Mouse (Mus musculus): ENCODE measurements at regions not wholly inside any gene's neighbourhood (a gene's known extent, or its start where the extent isn't known, plus 50 kb on each side); places are given as distances from the start of the nearest gene placed in this dataset.

DNA sequence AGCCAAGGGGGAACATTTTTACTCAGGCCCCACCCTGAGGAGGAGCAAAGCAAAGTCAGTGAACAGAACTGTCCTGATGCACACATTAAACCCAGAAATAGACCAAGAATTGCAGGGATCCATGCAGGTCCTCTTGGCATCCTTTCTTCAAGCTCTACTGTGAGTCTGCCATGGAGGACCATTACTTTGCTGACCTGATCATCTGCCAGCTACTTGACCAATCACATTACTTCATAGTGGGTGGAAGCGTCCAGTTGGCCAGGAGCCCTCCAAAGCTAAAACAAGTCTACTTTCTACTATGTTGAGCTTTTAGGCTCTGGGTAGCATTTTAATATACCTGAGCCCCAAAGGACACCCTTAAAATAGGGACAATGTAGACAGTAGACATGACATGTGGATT lies 98.6 kb upstream of the Lgalsl start:
- no peak for DNase-seq (ENCODE audit: low spot score)

DNA sequence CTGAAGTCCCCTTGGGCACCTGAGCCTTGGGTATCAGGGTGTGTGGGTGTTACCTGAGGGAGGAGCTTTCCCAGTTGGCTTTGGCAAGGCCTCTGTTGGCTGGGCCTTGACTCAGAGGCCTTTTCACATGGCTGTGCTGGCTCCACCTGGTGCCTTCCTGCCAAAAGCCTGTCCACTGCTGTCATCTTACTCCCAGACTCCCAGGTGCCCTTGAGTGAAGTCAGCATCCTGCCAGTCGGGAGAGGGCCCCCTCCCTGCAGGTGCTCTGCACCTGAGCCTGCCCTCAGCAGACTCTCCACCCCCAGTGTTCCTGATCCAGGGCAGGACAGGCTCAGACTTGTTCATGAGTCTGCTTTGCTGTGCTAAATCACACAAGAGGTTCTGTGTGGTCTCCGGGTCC lies 99.2 kb upstream of the Lgalsl start:
- DNase-seq (ENCODE audit: low spot score): no peak

DNA sequence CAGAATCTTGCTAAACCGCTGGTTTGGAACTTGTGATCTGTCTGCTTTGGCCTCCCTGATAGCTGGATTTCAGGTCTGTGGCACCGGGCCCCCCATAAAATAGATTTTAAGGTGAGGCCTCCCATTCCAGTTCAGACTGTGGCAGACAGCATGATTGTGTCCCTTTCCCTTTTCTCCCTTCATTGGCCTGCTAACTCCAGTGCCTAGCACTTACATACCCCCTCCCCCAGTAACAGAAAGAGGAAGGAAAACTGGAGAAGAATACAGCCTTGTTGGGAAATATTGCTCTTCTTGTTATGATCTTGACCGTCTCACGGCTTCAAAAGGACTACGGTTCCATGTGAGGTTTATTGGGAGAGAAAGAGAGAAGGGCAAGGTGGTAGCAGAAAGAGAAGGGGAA lies 99.7 kb upstream of the Lgalsl start:
- no peak for DNase-seq (ENCODE audit: low spot score)

DNA sequence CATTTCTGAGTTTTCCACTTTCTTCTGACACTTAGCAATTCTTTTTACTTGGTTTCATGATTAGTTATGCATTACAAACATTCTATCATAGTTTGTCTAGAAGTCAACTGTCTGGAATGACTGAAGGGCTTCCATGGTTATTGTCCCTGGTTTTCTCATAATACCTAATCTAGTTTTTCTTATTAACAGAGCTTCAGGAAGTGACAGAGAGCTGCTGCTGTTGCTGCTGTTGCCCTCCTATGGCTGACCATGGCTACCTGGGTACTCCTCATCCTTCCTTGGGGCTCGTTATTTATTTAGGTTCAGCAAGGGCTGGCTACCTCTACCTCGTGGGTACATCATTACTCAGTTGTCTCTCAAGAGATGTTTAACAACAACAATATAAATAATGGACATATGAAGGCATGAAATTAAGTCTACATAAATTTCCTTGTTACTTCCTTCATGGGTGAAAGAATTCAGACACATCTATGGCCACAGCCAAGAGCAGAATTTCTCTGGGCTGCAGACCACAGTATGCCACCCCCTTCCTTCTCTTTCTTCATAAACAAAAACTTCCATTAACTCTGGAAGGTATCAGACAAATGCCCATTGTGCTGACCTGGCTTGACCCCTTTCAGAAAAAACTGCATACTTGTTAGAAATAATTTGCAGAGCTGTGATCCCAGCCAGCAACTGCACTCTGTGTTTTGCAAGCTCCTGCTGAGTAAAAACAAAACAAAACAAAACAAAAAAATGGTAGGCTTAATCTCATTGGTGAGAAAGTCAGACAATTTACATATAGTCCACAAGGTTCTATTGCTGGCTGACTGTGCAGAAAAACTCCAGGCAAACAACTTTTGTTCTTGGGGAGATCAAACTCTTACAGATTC lies 103.6 kb upstream of the Lgalsl start:
- no peak for DNase-seq (ENCODE audit: low spot score)

DNA sequence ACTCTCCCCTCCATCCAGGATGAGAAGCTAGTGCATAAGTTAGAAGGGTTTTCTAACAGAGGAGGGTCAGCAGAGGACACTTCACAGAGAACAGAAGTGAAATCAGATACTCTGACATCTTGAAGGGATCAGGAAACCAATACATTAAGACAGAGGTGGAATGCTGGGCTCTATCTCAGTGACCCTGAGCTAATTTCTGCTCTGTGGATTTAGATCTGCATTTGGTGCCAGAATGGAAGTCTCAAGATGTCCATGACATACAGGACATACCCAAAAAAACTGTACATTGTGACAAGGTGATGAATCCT lies 104.2 kb upstream of the Lgalsl start:
- DNase-seq (ENCODE audit: low spot score): no peak

DNA sequence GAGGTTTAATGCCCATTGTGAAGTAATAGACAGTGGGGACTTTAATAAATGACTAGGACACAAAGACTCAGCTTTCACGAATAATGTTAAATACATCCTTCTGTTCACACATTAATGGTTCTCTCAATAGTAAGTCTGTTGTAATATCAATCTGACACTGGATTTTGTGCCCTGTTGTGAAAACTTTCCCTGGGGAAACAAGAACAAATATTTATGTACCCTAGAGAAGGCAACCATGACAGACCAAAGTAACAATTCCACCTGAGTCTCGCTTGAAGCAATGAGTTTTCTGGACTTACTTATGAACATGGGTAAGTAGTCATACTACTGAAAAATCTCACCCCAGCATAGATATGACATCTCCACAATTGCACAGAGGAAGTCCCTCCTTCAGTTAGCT lies 105.1 kb upstream of the Lgalsl start:
- DNase-seq (ENCODE audit: low spot score): no peak

DNA sequence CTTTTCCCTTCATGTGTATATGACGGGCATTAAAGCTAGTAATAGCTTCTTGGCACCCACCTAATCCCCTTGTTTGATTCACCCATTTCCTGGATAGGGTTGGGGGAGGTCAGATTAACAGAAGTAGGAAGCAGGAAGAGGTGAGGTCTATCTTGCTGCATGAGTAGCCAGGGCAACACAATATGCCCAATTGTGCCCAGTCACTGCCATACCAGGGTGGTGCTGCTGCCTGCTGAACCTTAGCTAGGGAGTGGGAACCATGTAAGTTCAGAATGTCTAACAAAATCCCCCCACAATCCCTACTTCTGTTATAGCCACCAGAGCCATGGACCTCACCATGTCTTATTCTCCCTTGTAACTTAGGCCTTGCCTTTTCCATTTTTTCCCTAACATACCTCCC lies 106.1 kb upstream of the Lgalsl start:
- no peak for DNase-seq (ENCODE audit: low spot score)

DNA sequence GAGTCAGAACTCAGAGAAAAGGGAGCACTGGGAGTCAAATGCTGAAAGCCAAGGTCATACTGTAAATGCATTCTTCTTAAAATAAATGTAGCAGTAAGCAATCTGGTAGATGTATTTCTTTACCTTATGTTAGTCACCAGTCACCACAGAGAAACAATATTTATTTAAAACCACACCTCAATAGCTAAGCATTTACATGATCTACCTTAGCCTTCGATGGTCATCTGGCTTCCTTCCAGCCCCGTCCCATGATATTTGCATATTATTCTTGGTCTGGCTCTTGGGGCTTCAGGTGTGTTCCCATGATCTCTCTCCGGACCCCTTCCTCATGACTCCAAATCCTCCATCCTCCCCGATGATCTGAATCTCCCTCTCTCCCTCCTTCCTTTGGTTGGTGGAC lies 107.1 kb upstream of the Lgalsl start:
- DNase-seq (ENCODE audit: low spot score): no peak

DNA sequence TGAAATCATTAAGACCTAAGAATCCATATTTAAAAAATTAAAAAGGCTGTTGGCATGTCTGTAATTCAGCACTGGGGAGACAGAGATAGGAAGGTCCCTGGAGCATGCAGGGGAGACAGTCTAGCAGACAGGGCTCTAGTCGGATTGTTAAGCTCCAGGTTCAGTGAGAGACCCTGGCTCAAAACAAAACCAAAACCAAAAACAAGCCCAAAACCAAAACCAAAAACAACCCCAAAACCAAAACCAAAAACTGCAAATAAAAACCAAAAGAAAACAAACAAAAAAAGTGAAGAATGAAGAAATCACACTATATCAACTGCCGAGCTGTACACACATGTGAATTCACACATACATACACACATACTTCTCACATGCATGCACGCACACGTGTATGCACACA lies 108.8 kb upstream of the Lgalsl start:
- no peak for DNase-seq (ENCODE audit: low spot score)

DNA sequence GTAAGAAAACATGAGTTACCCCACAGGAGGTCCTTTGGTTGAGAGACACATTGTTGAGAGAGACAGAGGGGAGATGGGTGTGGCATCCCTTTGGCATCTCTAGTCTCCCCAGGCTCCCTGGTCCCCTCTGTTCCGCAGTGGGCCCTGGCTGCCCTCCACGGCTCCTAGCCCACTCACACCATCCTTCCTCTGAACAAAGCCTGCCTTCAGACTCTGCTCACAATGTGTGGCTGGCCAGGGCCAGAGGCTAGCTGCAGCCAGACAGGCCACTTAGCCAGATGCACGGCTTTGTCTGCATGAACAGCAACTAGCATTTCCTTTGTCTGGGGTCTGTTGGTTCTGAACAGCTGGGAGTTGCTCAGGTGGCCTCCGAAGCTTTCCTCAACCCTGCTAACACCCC lies 110.7 kb upstream of the Lgalsl start:
- no peak for DNase-seq (ENCODE audit: low spot score)

DNA sequence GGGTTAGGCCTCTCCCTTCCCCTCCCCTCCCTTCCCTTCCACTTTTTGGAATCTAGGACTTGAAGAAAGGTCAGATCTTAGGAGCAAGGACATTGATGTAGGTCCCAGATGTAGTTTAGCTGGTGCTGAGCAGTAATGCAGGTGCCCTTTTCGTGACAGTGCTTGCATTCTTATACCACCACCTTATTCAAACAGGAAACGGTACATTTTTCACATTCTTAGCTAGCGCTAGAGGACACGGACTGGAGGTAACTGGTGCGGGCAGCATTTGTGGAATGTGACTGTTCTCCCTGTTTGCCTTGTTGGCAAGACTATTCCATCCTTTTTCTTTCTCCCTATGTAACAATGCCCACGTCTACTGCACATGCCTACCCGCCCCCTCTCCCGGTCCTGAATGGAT lies 124.7 kb upstream of the Lgalsl start:
- no peak for DNase-seq (ENCODE audit: low spot score)

DNA sequence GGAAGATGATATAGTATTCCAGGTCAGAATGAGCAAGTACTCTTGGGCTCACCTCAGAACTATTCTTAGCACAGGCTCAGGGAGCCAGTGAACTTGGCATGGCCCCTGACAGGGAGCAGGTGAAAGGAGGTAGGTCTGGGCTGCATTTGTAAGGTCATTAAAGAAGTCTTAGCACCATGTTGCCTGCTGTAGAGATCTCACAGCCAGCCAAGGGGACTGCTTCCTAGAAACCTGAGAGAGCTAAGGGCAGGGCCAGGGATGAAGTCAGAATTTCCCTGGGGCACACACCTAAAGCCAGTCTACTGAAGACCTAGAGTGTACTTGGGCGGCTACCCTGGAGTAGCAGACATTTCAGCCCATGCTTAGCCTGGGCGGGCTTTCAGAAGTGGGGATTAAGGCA lies 126.9 kb upstream of the Lgalsl start:
- DNase-seq (ENCODE audit: low spot score): no peak

DNA sequence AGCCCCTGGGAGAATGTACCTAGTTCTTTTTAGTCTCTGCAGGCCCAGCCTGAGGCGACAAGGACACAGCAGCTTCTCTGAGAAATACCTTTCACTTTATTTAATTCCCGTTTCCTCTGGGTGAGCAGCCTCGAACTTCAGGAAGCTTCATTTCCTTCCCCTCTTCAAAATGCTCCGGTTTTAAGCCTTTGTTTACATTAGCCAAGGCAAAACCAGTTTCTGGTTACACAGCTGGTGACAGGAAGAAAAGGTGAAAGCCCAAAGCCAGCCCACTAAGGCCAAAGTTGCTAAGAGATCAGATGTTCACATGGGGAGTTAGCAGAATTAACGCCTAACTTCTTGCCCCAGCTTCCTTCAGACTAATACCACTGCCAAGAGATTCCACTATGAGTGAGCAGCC lies 127.4 kb upstream of the Lgalsl start:
- DNase-seq (ENCODE audit: low spot score): no peak

DNA sequence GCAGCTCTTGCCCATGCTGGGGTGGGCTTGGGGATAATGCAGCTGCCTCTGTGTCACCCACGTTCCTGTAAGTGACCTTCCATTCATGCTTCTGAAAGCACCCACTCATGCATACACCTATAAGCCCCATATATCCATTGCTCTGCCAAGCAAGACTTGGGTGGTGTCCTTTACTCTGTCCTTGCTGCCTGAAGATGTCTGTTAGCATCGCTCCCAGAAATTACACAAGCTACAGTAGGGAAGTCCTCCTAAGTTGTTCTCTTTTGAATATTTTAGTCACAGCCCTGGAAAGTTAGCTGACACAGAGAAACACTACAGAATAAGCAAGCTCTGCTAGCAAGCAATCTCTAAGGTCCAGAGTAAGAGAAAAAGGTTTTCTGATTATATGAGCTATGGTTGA lies 129.2 kb upstream of the Lgalsl start:
- no peak for DNase-seq (ENCODE audit: low spot score)

DNA sequence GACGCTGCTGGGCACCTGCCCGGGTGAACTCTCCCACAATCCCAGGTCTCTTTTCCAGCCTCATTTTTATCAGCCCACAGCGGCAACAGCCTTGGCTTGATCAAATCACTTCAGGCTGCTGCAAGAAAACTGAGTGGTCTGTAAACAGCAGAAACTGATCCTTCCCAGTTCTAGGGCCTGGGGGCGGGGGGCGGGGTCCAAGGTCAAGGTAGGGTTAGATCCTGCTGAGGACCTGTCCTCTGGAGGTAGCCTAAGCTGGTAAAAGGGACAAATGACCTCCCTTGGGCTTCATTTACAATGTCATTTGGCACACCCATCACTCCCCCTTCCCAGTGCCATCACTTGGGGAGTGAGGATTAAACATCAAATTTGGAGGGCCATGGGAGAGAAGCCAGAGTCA lies 129.9 kb upstream of the Lgalsl start:
- DNase-seq (ENCODE audit: low spot score): no peak

DNA sequence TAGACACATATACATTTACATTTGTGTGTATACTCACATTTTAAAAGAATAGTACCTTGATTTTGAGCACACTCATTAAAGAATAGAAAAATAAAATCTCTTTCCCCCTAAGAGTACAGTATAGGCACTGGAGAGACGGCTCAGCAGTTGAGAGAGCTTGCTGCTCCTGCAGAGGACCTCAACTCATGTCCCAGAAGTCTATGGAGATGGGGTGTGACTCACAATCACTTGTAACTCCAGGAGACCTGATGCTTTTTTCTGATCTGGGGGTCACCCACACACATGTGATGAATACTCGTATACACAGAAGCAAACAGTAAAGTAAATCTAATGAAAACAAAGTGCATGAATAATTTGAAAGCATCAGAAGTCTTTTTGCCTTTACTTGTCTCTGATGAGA lies 129.5 kb upstream of the Peli1 start:
- no peak for DNase-seq (ENCODE audit: low spot score)

DNA sequence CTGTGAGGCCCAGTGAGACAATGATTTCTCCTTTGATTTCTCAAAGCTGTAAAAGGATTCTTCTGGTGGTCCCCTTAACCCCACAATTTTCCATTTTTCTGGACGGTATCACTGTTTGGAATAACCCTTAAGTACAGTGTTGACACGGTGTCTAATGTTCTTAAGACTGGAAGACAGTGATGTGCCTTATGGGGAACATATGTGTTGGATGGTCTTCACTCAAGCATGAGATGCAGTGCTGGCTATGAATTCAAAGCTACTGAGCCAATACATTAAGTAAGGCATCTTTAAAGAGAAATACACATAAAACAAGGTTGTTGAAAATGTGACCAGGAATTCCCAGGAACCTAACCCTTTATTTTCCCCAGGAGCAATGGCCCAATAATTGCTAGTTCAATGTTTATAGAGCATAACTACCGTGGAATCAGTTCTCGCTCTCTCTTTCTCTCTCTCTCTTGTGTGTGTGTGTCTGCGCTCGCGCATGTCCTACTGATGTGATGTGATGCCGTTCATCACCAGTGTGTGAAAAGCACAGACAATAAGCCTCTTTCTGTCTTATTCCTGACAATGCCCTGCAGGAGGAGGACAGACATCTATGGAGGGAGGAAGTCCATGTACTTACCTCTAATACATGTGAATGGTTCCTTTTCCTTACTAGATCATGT lies 125.4 kb upstream of the Peli1 start:
- DNase-seq (ENCODE audit: low spot score): no peak

DNA sequence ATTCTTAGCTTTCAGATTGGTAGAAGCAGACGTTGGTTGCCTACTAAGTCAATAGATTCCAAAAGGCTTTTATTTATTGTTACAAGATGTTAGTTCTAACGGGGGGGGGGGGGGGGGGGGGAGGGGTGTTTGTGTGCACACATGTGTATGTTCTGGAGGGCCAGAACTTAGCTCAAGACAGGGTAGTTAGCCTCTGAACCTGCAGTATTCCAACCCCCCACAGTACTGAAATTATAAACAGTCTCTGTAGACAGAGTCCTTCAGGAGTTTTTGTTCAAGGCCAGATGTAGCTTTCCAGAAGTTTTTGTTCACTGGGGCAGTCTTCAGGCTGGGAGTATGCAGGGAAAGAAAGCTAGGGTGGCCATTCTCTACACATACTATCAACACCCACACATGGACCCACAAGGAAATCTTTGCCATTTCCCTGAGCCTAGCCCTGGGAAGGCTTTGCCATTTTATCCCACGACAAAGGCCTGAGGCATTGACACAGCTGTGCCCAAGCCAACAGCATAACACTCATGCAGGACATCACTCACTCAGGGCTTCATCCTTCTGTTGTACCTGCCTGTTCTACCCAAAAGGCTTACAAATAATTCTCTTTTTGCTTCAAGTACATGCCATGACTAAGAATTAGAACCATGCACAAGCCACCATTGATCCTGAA lies 123.6 kb upstream of the Peli1 start:
- no peak for DNase-seq (ENCODE audit: low spot score)

DNA sequence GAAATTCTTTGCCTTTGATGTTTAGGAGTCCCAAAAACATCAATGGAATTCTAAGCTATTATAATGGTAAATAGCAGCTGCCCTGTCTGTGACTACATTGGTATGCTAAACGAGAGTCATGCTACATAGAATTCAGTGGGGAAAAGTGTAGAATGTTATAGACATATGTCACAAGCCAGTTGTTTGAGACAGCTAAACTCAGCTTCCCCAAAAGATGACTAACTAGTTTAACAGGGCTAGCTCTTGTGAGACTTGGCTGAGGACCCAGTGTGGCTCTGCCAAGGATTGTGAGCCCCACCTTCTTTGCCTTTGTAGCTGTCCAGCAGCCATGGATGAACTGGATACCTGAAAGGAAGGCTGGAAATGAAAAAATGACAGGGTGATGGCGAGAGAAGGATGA lies 122.8 kb upstream of the Peli1 start:
- no peak for DNase-seq (ENCODE audit: low spot score)

DNA sequence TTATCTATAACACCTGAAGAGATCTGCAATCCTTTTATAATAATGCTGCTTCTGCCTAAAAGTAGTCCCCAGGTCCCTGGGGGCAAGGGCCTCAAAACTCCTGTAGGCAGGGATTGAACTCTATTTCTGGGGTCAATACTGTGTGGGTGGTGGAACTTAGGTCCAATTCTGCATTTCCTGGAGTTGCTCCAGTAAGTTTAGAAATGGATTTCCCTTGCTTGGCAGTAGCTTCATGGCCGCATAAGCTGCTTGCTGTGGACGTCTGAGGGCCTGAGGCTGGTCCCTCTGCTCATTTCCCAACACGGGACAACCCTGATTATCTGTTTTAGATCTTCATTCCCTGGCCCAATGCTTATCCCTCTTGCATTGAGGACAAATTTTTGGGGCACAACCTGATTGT lies 118.0 kb upstream of the Peli1 start:
- no peak for DNase-seq (ENCODE audit: low spot score)

DNA sequence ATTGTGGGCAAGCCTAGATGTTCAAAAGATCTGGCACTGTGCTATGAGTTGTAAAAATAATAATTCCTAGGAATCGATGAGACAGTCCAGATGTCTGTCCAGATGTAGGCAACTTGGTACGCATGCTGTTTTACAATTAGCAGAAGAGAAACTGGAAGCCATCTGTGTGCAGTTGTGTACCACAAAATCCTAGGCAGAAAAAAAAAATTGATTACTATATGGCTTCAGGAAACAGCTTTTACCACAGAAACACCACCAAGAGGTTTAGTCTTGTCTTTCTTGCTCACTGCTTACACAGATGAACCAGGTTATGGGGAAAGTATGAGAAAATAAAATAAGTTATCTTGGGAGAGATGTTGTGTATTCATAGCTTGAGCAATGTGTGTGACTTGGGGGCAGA lies 109.5 kb upstream of the Peli1 start:
- no peak for DNase-seq (ENCODE audit: low spot score)

DNA sequence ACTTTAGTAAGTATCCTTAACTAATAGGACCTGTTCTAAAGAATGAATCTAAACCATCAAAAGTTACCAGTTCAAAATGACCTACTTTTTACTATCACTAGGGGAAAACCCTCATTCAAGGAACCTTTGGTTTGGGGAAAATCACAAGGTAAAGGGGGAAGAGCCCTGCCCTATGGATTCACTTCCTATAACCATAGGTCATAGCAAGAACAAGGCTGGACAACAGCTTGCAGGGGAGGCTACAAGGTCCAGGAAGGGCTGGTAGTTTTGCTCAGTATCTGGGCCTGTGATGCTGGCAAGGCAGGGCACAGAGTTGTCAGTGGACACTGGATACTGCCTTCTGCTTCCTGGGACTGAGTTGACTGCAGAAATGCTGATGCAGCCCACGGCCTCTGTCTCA lies 109.1 kb upstream of the Peli1 start:
- no peak for DNase-seq (ENCODE audit: low spot score)

DNA sequence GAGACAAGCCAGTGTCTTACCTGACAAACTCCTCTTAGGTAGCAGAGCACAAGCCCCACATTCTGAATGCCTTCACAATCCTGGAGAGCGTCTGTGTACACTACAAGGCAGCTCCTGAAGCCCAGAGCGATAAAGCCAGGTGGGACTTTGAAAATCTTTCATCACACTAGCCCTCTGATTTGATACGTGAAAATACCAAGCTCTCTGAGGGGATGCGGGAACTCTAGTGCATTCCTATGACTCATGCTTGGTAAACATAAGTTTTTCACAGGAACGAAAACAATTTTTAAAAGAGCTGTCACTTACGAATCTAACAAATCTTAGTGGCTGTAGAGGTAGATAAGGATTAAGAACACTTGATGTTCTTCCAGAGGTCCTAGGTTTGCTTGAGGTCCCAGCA lies 108.6 kb upstream of the Peli1 start:
- DNase-seq (ENCODE audit: low spot score): no peak
